Mouse (Mus musculus) lung, postnatal 14 days (tissue): ENCODE results near the gene Supt5.

ENCODE experiments used
- DNase-seq: peaks from one replicate; pipeline ENCODE4 v3.0.0; 2021

Gene Supt5

DNA sequence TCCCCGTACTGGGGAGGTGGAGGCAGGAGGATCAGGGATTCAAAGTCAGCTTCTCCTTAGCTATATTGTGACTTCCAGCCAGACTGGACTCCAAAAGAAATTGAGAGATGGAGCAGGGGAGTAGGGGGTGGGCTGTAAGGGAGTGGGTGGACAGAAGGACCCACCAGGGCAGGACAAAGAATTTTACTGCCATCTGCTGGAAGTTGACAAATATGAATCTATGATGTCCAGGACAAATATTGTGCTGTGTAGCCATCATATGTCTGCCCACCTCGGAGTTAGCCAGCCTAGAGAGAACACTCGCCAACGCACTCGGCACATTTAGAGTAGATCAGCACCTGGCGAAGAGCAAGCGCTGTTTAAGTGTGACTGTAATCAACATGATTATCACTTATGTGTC, 10.1 kb upstream of the Supt5 start:
- no peak for DNase-seq

DNA sequence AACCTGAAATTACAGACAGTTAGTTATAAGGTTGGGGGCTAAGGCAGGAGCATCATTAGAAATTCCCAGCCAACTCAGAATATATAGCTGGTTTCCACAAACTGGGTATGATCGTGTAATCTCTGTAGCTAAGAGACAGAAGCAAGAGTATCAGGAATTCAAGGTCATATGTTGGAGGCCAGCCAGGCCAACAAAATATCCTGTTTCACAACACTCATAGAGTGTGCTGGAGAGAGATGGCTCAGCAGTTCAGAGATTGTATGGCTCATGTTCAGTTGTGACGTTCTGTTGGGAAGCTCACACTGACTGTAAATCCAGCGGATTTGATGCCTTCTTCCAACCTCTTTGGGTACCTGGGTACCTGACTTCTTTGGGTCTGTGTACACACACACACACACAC, 9.2 kb upstream of the Supt5 start:
- no peak for DNase-seq

DNA sequence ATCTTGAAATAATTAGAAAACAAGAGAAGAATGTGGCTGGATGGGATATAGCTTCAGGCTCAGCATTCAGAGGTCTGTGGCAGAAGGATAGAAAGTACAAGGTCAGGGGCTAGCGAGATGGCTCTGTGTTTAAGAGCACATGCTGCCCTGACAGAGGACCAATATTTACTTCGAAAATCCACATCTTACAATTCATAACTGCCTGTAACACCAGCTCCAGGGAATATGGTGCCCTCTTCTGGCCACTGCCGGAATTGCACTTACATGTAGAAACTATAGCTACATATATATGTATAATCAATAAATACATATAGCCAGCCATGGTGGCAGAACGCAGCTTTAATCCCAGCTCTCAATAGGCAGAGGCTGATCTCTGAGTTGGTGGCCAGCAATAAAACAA, 6.1 kb upstream of the Supt5 start:
- peak; percentile 79 for DNase-seq

DNA sequence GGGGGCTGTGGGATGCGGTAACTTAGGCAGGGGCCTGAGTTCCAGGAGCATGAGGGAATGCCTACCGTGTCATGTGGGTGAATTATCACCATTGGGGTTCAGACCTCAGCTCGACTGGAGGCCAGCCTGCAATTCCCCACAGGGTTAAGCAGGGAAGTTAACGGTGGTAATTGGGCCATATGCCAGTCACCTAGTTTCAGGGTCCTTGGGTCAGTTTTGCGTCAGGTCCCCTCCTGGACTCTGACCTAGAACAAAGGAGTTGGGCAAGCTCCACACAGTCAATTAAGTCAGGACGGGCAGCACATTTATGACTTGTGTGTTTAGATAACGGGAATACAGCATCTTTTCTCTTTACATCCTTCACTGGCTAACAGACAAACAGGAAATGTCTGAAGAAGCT, 2.8 kb upstream of the Supt5 start:
- DNase-seq: no peak

DNA sequence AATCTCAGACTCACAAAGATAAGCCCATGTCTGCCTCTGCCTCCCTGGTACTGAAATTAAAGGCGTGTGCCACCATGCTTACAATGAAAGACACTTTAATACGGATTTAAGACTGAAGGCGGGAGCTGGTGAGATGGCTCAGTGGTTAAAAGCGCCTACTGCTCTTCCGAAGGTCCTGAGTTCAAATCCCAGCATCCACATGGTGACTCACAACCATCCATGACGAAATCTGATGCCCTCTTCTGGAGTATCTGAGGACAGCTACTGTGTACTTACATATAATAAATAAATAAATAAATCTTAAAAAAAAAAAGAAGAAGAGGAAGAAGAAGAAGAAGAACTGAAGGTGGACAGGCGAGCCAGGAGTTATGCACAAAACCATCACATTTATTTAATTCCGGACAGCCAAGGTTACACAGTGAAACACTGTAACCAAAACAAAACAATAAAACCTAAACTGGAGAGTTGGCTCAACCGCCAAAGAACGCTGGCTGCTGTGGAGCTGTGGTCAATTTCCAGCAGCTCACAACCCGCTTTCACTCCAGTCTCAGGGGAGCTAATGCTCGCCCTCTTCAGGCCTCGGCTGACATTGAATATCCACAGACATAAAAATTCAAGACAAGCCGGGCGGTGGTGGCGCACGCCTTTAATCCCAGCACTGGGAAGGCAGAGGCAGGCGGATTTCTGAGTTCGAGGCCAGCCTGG, 819 bp upstream of the Supt5 start:
- DNase-seq: peak; percentile 64

DNA sequence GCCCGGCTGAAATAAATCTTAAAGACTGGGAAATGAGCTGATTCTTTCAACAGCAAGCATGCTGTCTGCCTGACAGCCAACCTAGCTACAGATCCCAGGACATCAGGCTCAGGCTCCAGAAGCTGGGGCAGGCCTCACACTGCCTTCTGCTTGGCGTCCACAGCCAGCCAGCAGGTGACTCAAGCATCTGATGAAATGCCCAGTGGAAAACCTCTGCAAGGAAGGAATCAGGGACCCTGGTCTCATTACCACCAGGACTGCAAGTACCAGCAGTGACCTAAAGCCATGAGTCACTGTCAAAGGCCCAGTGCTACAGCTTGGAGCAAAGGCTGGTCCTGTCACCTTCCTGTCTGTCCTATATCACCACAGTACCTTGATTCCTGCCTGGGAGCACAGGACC, 3.1 kb downstream of the Supt5 start:
- no peak for DNase-seq

DNA sequence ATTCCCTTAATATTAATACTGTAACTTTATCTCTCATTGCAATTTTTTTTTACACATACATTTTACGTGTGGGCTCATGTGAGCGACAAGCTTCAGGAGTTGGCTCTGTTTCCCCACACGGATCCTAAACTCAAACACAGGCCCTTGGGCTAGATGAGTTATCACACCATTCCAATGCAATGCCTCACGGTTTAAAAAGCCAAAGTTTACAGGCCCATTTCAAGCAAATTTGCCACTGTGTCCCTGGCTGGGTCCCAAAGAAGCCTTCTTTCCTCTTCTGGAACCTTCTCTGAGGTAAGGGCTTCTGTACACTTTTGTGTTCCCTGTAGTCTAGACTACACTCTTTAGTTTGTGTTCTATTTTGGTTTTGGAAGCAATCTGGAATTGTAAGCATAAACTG, 4.0 kb downstream of the Supt5 start:
- no peak for DNase-seq

DNA sequence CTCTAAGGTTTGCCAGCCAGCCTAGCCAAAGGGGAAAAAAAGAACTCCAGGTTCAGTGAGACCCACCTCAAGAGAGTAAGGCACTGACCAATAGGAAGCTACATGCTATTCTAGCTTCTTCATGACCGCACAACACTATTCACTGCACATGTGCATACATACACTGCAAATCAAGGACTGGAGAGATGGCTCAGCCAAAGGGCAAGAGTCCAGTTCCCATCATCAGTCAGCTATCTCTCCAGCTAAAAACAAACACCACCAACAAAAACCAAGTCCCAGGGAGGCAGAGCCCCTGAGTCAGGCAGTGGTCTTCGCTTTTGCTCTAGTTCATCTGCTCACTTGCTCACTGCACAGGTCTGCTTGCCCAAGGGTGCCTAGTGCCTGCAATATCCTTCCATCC, 10.3 kb downstream of the Supt5 start:
- no peak for DNase-seq

DNA sequence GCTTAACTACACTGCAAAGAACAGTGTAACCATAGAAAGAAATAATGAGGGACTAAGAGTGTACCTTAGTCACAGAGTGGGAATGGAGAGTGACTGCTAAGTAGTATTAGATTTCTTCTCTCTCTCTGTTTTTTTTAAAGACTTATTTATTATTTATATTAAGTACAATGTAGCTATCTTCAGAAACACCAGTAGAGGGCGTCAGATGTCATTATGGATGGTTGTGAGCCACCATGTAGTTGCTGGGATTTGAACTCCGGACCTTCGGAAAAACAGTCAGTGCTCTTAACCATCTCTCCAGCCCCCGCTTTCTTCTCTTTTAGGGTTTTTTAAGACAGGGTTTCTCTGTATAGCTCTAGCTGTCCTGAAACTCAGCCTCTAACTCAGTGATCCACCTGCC, 12.1 kb downstream of the Supt5 start:
- no peak for DNase-seq

DNA sequence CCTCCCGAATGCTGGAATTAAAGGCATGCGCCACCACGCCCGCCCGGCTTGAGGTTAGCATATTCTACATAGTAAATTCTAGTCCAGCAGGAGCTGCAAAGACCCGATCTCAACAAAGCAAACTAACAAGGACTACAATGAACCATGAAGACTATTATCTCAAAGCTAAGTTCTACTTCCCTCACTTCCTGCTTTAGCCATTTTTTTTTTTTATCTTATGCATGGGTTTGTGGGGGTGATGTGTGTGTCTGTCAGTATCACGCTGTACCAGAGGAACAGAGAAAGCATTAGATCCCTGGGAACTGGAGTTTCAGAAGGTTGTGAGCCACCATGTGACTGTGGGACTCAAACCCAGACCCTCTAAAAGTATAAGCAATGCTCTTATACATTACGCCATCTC, 13.3 kb downstream of the Supt5 start:
- no peak for DNase-seq

DNA sequence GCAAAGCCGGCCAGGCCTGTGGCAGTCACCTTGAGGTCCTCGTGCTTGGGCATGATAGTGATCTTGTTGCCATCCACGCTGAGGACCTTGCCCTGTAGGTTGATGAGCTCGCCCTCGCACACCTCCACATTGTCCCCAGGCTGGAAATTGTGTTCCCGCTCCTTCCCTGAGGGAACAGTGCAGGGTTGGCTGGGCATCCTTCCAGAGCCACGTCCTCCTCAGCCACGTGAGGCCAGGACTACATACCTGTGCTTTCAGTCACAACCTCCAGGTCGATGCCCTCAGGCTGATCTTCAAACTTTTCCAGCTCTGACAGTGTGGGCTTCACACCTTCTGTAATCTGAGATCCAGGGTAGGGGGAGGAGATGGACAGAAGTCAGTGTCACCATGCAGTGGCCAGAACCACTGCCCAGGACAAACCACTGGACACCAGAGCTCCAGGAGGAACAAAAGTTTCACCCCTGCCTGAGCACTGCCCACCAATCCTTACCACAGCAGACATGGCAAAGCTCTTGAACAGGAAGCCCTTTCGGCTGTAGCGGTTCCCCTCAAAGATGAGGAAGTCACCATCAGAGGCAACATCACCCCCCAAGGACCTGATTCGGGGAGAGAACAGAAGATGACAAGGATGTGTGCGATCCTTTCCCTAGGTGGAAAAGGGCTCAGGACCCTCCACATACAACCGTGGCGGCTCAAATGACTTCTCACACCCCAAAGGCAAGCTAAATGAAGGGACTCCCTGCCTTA, 16.4 kb downstream of the Supt5 start:
- DNase-seq: no peak

DNA sequence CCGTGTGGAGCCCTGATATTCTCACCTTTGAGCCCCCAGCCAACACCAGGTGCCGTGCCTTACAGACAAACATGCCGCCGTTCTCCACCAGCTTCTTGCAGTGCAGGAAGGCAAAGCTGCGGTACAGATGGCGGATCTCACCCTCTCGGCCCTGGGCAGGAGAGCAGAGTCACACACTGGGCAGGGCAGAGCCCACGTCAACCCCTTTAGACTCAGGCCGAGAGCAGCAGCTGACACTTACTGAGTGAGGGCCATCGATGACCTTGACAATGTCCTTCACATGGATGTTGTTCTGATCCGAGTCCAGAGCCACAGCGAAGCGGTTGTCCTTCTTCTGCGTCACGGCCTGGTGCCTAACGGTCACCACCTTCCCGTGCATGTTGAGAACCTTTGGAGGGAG, 19.8 kb downstream of the Supt5 start:
- no peak for DNase-seq

DNA sequence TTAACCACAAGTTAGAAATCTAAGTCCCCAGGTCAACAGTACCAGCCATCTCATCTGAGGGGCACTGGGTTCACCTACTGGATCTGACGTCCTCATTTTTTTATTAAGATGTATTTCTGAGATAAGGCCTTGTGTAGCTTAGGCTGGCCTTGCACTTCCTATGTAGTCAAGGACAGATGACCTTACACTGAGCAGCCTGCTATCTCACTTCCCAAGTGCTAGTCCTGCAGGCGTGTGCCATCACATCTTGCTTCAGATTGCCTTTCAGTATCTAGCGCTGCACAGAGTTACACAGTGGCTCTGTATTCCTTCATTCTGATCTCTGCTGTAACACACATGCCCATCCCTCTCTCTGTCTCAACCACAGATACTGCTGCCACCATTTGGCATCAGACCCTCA, 20.5 kb downstream of the Supt5 start:
- no peak for DNase-seq

DNA sequence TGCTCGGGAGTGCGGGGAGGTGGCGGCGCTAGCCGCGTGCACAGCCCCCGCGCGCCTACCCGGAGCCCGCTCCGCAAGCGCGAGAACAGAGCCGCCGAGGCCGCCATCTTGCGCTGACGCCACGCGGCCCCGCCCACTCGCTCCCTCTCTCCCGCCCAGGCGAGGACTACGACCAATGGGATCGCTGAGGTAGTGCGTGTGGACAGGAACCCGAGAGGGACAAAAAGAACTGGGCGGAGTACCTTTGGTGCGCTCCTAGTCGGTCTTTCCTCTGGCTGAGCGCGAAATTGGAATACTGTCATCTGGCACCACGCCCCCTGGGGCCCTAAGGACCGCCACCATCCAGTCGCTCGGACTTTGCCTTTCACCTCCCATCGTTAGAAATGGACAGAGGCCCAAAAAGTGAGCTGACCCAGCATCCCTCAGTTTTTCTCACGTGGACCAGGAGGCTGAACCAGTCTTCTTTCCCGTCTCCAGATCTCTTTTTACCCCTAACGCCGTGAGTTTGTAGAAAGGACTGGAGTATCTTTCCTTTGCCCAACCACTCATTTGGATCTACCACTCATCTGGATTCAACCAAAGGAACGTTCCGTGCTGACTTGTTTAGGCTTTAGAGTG, 26.5 kb downstream of the Supt5 start, which contains the start of gene Timm50:
Gene Timm50, minus strand, starts transcription at position 147 of the 618 bp plus-strand sequence.
- peak; percentile 98 for DNase-seq

DNA sequence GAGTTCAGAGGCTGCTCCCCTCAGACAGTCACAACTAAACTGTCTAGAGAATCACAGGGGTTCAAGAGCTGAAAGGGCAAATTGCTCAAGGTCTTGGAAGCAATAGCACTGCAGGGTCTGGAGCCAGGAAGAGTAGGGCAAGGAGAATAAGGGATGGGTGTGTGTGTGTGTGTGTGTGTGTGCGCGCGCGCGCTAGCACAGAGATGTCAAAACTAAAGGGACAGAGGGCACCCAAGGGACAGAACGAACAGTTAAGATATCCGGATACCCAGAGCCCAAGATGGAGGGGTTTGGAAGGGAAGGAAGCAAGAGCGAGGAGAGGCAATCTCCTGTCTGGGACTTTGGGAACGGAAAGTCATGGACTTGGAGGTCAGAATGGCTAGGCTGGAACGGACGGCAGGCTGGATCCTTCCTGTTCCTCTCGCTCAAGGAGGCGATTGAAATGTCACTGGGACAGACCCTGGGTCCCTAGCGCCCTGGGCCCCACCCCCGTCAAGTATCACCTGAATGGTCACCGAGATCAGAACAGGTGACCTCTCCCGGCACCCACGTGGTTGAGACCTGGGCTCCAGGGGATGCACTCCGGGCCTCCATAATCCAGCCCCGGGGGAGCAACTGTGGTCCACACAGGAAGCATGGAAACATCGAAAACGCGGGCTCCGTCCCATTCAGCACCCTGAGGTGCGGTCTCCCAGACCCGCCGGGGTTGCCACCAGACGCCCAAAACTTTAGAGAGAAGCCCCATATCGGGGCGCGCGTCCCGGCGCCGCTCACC, 27.2 kb downstream of the Supt5 start:
- no peak for DNase-seq

DNA sequence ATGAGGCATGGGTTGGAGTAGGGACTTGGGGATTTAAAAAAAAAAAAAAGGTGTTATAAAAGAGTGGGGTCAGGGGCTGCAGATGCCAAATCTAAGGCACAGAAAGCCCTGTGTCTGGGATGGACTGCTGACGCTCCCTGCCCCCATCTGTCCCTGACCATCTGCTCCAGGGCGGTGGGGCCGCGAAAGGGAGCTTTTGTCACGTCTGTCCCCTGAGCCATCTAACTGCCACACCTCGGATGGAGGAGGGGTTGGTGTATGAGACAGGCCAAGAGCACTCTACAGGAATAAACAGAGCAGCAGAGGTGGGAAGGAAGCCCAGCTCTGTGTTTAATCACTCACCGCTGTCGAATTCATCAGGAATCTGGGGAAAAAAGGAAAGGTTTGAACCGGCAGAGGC, 28.8 kb downstream of the Supt5 start:
- no peak for DNase-seq

DNA sequence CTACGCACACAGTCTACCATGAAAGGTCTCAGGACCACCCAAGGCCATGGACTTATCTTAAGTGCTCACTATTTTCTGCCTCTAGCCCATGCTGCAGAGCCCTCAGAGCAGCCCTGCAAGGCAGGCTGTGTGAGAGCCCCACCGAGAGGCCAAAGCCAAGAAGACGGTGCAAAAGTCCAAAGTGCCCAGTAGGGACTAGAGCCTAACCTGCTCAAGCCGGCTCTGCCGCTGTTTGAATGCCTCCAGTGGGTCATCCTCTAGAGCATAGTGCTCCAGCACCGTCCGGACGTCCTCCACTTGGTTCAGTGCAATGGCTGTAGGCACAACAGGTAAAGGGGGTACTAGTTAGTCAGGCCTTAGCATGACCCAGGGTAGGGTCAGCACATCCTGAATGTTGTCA, 32.3 kb downstream of the Supt5 start:
- no peak for DNase-seq

DNA sequence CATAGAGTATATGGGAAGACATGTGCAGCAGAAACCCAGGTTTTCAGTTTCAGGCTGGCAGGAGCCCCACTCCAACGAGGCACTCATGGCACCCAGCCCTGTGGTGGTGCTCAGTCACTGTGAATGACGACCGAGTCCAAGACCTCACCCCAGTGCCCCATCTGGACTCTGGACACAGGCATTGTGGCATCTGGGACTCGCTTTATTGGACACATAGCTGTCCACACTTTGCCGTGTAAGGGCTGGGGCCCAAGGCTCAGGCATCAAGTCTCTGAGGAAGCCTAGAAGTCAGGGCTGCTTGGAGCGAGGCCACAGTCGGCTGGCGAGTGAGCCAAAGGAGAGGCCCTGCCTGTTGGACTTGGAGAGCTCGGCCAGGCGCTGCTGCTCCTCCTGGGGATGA, 32.9 kb downstream of the Supt5 start:
- DNase-seq: no peak

DNA sequence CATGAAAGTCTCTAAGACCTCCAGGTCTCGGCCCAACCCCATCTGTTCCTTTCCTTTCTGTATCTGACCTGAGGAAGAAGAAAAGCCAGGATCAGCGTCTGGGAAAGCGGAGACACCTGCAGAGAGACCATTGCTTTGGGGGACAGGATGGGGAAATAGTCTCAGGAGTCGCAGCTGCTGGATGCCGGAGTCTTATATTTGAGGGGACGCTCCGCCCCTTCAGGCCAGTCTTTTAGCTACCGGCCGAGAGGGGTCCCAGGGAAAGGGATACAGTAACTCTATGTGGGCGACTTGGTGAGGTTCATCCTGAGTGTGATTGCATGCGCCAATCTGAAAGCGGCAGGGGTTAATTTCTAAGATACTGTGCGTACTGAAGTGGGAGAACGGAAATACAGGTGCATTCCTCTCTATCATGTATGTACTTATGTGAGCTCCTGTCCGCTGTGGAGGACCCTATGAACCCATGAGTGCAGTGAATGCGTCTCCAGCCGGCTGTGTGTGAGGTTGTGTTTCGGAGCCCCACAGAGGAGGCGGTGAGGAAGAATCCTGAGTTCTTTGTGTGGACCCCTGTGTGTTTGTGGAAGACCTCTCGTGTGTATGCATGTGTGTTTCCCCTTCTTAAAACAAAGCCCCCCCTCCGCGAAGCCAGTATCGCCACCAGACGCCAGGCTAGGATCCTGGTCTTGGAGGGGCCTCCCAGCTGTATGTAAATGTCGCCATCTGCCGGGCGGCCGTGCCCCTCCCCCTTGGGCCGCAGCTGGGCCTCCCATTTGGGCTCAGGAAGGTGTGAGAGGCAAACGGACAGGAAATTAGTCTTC, 36.7 kb downstream of the Supt5 start, which contains the start of gene Dll3:
Gene Dll3, minus strand, starts transcription at position 623 of the 818 bp plus-strand sequence.
- DNase-seq: peak; percentile 64

DNA sequence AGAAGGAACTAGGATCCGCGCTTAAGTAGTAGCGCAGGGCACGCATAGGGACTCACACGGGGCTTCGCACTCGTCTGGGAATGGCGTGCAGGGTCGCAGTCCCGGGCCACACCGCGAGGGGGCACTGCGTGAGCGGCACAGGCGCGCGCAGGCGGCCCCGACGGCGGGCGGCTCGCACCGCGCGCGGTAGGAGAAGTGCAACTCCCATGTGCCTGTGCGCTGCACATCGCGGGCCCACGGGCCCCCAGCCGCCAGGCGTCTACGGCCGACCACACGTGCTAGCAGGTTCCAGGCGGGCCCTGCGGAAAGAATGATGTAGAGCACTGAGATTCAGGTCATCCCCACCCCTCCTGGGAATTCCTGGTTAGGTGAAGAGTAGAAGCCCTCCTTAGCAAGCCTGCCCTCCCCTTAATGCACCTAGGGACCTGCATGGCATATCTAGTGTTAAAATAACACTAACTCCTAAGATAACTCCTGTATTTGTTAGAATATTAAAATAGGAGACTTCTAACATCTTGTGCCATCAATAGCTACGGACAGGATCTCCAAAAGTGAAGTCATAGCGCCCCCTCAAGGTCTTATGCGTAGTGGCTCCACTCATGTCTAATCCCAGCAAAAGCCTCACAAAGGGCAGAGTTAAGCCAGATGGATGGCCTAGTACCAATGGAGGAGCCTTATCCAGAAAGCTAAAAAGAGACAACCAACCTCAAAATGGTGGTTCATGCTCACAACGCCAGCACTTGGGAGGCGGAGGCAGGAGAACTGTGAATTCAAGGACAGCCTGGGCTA, 39.5 kb downstream of the Supt5 start:
- DNase-seq: peak; percentile 44

DNA sequence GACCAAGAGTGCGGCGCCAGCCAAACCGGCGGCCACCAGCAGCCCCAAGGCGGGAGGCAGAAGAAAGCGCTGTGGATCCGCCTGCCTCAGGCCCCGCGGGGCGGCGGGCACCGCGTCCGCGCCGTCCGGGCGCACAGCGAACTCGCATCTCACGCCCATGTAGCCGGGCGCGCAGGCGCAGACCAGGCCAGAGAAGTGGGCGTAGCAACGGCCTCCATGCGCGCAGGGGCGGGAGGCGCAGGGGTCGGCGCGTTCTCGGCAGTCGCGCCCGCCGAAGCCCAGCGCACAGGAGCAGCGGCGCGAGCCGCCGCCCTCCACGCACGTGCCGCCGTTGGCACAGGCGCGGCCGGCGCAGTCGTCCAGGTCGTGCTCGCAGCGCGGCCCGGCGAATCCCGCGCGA, 44.1 kb downstream of the Supt5 start:
- peak; percentile 45 for DNase-seq
